Mouse (Mus musculus) spleen, adult 2 months (tissue): ENCODE results near the gene Lsmem1.

ENCODE experiments used
- CTCF ChIP-seq: fragments of 200-500 bp; IDR thresholded peaks from 2 replicates; pipeline ENCODE4 v1.5.1; 2011; ENCODE audit warnings: mild to moderate bottlenecking, inconsistent platforms; ENCODE audit not compliant: insufficient read depth, insufficient read length, insufficient replicate concordance; ENCODE audit errors: extremely low read depth
- POLR2A ChIP-seq: fragments of 200-500 bp; IDR thresholded peaks from 2 replicates; pipeline ENCODE4 v1.6.1; 2011; ENCODE audit warnings: low read depth, low read length, inconsistent platforms

DNA sequence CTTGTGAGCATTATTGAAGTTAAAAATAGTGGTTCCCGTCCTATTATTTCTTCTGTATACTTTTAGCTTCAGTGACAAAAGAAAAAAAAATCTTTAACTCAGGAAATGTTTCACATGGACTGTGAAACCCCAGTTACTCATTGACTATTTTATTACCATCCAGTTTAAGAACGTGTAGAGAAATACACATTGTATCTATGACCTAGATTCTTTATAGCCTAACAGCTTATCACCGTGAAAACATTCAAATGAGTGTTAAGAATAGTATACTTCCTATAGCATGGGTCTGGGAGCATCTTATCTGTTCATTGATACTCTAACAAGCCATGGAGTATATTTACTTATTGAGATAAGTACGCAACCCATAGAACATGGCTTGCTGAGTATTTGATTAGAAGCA lies 52.0 kb downstream of the Lsmem1 start:
- TF ChIP-seq CTCF (no peak), POLR2A (no peak)
